Mouse (Mus musculus) gastrocnemius, postnatal 36 days (tissue): ENCODE data around the gene Susd6. TPM values are rescaled to one million over a fixed set of nuclear protein-coding genes. Genes with fewer than 3 reads are reported as not detected.

ENCODE experiments used
- DNase-seq, 2 experiments: peaks; one replicate each; pipeline ENCODE4 v3.0.0; 2022
- intact Hi-C: fragments of 180-260 bp; cut with DNase I; formaldehyde crosslinking; loops from one replicate; pipeline ENCODE4 v1.15.1; 2025
- total RNA-seq, 2 experiments: library from RNA; stranded (reverse); gene quantifications; 2 replicates each; pipeline ENCODE4 v1.2.3; 2021

Gene Susd6
- total RNA-seq, 2 experiments from 2014 or later = 29.6 to 30.3 TPM

DNA sequence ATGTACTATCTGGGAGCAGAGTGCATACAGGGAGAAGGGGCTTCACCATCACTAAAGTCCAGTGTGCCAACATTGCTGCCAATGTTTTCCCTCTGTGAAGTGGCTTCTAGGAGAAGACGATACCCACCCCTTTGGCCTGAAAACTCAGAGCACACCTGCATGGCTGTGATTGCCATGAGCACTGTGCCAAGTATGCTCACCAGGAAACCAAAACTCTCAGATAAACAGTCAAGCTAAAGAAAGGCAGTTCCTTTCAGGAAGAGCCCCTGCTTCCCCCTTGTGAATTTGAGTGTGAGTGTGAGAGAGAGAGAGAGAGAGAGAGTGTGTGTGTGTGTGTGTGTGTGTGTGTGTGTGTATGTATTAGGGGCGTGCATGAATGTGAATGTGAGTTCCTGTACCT is 40.5 kb downstream of the Susd6 start:
- intact Hi-C loops = no loop called here

DNA sequence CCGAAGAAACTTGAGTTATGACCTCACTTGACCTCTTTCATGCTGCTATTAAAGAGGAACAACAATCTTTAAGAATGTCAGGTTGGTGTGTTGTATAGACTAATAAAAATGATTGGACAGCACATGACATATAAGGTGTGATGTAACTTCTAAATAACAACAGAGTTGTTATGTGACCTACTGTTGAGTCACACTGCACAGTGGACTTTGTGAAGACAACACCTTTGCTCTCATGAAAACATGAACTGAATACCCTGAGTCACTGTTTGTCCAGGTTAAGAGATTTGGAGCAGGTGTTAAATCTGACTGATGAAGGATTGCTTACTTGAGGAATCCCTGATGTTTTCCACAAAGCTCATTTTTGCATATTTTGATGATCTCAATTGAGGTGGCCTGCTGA is 42.0 kb downstream of the Susd6 start:
- intact Hi-C loops = no loop called here
- DNase-seq = no peak

More for the DNA sequence above, 40.5 kb downstream of the Susd6 start:
- no peak for DNase-seq

DNA sequence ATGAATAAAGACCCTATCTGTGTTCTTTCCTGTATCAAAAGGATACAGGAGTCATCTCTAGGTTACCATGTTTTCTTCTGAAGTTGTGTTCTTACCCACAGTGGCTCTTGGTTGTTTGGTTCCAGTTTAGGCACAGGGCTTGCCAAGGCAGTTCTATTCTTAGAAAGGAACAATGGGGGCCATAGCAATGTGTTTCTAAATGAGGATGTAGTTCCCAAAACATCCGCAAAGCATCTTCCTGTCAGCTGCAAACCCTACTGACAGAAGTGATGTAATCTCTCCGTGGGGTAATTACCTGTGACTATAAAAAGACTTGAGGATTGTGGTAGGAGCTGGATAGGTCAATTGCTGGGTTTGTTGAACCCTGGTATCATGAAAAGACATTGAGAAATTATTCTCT is 43.2 kb downstream of the Susd6 start:
- DNase-seq = no peak
- intact Hi-C loops = no loop called here

DNA sequence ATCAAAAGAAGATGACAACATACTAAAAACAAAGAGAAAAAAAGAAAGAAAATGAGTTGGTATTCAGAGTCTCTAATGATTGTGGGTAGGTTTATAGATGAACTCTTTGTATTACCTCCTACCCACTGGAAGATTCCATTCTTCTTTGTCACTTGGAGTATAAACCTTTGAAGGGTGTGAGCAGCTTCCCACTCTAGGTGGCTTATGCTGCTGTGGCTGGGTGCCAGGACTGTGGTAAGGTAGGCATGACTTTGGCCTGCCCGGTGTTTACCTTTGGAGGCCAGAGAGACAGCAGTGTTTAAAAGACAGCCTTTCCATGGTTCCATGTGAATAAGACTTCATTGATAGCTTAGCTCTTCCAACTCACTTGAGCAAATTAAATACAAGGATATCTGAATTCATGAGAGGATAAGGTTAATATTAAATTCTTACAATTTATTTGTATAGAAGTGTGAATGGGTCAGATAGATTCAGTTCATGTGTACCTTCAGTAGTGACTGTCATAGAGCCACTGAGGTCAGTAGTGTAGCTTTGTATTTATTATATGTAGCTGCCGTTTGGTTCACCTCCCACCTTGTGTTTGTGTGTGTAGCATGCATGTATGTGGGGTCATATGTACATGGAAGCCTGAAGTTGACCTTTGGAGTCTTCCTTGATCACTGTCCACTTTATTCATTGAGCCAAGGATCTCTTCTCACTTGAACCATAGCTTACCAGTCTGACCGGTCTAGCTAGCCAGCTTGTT is 44.0 kb downstream of the Susd6 start:
- intact Hi-C loops = no loop called here

DNA sequence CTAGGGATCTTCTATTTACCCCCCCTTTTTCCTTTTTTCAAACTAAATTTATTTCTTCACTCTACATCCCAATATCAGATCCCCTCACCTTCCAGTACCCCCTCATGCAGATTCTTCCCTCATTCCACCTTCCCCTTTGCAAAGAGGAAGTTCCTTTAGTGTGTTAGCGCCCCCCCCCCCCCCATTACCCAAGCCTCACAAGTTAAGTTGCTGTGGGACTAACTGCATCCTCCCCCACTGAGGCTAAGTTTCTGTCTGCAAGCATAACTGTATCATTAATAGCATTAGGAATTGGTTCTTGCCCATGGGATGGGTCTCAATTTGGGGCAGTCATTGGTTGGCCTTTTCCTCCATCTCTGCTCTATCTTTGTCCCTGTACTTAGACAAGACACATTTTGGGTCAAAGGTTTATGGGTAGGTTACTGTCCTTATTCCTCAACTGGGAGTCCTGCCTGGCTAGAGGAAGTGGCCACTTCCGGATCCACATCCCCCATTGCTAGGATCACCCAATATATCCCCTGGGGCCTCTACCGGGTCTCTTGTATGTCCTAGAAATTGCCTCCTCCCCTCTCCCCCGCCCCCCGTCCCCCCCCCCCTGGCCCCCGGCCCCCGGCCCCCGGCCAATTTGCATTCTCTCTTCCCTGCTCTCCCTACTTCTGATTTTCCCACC is 44.7 kb downstream of the Susd6 start:
- no peak for DNase-seq
- intact Hi-C loops = no loop called here

More for the DNA sequence above, 44.0 kb downstream of the Susd6 start:
- DNase-seq = no peak

DNA sequence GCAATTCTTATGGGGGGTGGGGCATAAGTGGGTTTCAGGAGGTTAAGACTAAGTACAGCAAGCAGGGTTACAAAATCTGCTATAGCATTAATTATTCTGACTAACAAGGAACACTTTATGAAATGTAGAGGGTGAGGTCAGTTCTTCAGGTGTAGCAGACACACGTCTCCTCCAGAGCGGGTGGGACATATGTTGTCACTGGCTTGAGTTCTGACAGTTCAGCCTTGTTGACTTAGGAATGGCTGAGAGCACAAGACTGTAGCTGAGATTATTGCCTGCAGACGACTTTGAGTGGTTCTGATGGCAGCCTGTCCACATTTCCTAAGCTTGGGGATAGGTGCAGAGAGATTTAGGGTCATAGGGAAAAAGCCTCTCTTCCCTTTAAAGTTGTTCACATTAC is 47.3 kb downstream of the Susd6 start:
- DNase-seq = no peak
- intact Hi-C loops = loop anchor here (1.0 kb wide), 1 partner anchor 30 kb away; no protein-coding TSS in a partner anchor

DNA sequence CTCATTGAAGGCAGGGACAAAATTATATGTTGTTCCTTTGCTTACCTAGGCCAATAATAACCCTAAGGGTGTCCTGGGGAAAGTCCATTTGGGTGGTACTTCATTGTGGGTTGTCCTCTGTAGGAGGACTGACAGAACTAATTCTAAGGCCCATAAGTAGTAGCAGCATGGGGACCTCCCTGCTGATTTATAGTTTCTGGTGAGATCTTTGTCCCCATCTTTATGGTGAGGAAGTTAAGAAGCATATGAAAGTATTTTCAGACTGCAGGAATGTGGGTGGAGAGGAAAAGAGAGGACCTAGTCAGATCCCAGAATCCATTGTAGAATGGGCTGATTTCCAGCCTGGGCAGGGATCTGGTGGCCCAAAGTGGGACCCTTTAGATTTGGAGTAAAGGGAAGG is 48.0 kb downstream of the Susd6 start:
- DNase-seq = no peak
- intact Hi-C loops = loop anchor here (1.0 kb wide), 1 partner anchor 29 kb away; no protein-coding TSS in a partner anchor

DNA sequence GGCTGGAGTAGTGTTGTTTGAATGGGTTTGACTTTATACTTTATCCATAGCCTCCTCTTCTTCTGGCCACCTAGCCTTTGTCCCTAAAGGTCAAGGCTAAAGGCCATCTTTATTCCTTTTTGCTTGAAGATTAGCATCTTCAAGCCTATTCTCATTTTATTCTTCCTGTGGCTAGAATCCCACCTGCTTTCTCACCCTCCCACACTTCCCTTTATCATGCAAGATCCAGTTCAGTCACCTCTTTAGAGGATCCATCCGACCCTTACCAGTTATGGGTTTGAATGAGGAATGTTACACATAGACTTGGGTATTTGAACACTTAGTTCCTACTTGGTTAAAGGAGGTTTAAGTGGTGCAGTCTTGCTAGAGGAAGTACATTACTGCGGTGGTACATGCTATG is 48.5 kb downstream of the Susd6 start:
- DNase-seq = no peak
- intact Hi-C loops = loop anchor here (1.0 kb wide), 1 partner anchor 29 kb away; no protein-coding TSS in a partner anchor

DNA sequence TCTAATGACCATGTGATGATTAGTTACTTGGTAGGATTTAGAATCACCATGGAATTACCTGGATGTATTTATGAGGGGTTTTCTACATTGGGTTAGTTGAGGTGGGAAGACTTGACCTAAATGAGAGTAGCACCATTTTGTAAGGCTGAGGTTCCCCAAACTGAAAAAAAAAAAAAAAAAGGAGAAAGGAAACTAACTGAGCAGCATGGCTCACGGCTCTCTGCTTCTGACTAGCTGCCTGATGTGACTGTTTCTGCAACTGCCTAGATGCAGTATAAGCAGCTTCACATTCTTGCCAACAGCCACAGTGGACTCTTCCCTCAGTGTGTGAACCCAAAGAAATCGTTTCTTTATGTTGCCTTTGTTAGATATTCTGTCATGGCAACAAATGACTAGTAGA is 49.3 kb downstream of the Susd6 start:
- DNase-seq = no peak
- intact Hi-C loops = no loop called here

DNA sequence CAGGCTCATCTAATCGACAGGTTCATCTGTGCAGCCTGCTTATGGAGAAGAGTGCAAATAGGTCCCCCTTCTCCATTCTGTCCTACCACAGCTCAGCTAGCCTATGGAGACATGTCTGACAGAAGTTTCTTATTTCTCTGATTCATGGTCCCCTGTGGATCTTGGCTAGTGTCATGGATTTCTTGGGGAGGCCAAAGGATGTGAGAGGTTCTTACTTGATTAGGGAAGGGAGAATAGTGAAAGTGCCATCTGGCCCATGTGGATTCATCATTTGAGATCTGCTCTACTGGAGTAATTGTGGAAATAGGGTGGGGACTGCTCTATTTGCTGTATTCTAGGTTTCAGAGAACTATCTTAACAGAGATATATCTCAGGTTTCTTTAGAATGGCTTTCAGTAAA is 51.3 kb downstream of the Susd6 start:
- DNase-seq = no peak
- intact Hi-C loops = no loop called here

DNA sequence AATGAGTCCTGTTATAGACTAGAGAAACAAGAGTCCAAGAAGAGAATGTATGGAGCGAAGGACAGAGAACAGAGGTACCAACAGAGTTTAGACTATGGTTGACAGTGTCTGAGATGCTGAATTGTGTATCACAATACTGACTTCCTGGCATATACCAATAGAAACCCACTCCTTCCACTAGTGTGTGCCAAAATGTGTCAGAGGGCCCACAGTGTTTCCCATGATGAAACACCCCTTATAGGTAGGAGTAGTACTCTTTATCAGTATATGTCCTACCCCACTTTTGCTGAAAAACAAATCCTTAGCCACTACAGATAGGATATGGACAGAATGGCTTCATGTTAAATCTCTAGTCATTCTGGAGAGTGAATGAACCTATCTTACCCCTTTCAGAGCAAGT is 52.3 kb downstream of the Susd6 start:
- DNase-seq = no peak
- intact Hi-C loops = no loop called here

DNA sequence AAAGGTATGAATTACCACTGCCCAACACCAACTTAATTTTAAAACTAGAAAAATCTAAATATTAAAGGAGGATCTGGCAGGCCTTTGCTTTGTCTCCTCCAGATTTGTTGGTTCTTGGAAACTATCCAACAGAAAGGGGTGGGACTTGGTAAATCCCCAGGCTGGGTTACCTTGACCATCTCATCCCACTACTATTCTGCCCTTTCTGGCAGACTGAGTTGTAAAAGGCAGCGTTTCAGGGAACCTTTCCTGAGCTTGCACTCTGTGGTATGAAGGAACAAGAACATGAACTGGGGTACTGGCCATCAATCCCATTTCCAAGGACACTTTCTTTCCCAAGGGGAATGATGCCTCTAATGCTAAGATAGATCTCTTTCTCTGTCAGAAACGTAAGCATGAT is 52.9 kb downstream of the Susd6 start:
- intact Hi-C loops = no loop called here
- DNase-seq = no peak

DNA sequence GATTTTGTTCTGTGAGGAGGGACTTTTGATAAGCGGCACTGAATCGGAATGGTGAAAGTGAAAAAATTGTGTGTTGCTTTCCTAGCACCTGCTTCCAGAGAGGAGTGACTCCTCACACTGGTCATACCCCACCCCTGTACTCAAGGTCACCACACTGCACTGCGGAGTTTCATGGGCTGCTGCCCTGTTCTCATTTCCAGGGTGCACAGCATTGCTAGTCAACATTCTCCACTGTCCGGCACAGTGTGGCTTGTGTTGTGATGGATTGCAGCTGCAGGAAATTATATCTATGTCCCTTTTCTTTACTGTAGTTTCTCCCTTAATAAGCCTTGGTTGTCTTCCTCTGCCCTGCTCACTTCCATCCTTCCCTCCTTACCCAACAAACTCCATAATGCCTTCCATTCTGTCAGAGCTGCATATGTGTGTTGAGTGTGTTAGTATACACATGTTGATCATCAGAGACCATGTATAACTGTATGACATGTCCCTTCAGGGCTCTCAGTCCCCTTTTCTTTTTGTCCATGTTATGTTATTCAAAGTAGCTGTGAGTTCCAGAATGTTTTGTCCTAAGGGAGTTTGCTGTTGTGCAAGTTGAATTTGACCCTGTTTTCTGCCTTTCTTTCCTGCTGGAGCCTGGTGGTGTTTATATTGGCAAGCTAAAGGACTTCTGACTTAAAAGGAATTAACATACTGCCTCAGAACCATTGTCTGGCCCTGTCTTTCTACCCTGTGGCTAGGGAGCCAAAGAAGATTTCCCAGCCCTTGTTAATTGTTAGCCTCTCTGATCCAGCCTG is 53.5 kb downstream of the Susd6 start:
- intact Hi-C loops = no loop called here

DNA sequence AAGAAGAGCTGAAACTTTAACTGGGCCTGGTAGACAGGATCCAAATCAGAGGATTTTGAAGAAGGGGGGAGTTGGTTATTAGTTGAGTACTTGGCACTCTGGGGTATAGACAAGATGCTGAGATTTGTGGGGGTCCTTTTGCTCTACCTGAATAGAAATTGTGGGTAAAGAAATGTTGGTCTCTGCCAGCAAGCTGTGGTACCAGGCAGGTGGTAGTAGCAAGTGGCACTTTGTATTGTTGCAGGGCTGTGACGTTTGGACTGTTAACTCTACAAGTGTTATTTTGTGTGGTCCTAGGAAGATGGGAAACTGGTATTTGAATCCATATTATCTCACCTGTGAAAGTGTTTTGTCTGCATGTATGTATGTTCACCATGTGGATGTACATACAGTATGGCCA is 55.6 kb downstream of the Susd6 start:
- intact Hi-C loops = no loop called here
- DNase-seq = no peak

More for the DNA sequence above, 53.5 kb downstream of the Susd6 start:
- DNase-seq = no peak

DNA sequence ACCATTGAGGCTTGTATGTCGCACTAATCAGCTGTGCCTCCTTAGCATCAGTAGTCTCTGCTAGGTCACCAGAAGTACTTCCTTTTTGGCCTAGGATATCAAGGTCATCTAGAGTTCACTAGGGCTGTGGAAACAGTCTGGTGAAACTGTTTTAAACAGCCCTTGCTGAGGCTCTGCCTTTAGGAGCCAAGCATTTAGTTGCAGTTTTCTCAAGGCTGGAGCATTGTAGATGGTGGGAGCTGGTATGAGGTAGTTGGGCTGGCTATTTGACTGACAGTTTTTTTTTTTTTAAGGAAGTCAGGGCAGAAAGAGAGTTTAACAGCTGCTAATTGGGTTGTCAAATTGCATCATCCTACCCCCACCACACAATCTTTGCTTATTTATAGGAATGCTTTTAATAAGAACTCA is 56.6 kb downstream of the Susd6 start:
- intact Hi-C loops = no loop called here
- DNase-seq = no peak

DNA sequence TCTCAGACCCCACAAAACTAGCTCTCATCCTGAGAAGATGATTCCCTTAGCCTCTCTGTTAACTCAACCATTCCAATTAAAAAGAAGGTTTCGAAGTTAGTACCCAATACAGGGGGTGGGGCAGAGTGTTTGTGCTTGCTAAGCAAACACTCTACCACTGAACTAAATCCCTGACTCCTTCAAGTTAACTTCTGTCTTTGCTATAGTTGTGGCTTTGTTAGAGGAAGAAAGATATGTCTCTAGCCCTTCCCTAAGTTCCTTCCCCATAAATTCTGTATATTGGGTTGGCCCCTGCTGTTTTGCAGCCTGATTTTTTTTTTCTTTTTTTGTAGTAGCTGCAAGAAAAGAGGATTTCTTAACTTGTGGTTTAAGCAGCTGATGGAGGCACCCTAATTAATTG is 61.7 kb downstream of the Susd6 start:
- no peak for DNase-seq
- intact Hi-C loops = no loop called here

DNA sequence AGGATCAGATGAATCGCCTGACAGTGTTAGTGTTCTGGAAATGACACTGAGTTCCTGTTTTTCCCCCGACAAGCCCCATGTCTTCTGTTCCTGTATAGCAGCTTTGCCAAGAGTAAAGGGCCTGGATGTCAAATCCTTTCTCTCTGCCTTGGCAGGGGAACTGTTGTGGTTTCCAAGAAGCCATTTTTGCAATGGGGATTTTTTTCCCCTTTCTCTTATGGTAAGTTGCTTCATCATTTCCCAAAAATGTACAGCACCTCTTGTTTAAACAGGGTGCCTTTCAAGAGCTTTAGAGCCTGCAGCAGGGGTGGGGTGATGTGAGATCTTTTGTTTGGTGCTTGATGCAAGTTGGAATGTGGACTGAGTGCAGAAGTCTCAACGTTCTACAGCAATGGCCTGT is 63.4 kb downstream of the Susd6 start:
- no peak for DNase-seq
- intact Hi-C loops = no loop called here

DNA sequence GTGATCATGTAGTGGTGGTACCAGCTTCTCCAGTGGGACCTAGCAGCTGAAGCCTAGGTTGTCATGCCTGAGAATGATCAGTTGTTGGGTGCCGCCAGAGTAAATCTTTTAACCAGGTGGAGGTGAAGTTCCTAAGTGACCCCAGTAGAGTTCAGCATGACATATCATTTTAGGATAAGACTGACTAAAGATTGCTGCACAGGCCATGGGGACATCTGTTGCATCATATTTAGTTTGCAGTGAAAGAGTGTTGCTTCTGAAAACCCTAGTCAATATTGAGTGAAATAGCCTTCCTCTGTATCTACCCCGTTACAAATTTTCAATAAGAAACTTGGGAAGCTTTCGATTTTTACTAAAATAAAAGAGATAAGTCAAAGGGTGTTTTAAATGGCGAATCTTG is 64.4 kb downstream of the Susd6 start:
- intact Hi-C loops = no loop called here
- DNase-seq = no peak

DNA sequence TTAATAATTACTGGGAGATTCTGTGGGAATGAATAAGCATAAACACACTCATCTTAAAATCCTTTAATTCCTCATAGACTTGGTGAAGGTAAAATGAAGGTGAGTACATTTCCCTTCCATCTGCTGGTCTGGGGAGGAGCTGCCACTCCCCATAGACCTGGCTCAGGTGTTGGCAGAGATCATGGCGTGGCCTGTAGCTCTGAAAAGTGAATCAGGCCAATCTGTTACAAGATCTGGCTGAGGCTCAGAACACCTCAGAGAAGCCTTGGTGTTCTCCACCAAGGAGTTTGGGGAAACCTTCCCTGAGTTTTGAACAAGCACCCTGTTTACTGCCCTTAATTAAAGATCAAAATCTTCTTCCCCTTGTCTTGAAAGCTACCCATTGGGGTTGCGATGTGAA is 64.8 kb downstream of the Susd6 start:
- intact Hi-C loops = no loop called here
- no peak for DNase-seq

DNA sequence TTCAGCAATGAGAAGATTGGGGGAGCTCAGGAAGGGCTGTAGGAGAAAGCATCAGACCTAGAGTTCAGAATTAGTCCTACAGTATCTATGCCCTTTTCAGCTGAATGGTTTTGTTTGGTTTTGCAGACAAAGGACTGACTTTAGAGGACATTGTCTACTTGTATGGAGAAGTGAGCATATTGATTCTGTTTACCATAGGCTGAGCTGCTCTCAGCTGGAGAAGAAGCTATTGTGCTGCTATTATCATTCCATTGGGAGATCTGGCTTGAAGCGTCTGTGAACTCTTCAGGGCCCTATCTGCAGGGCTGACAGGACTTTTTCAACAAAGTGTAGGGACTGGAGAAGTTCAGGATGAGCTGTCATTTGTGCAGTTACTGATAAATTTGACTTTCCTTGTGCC is 65.3 kb downstream of the Susd6 start:
- no peak for DNase-seq
- intact Hi-C loops = no loop called here

DNA sequence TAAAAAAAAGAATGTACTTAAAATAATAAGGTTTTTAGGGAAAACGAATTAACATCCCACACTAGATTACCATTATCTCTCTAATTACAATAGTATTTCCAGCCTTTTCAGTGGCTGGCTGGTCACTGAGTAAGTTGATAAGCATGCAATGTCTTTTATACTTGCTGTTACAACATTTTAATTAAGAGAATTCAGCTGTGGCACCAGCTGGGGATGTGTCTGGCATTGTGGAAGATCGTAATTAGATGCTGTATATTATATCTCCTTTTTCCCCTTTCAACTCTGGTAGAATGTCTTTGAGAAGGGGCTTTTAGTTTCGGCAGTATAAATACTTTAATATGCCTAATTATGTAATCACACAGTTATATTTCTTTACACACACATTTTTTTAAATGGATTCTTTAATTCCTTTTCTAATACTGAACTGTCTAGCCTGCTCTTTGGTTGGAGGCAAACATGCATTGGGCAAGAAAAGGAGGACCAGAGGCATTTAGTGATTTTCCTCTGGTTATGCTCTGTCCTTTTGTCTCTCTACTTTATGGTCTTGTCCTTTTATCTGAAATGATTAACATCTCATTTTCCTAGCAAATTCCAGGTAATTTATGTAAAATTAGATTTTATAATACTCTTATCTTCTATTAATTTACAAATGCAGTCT is 67.5 kb downstream of the Susd6 start:
- DNase-seq = no peak
- intact Hi-C loops = no loop called here
